Mouse (Mus musculus) CD4-positive, CD25-positive, alpha-beta regulatory T cell, adult 4 months (primary cell): Measurements from ENCODE around the gene Gm7247. TPM values are rescaled to one million over a fixed set of nuclear protein-coding genes. Genes with fewer than 3 reads are reported as not detected.
"Not testable (repeated sequence)": the region's sequence is repeated elsewhere in the genome, so short reads cannot be mapped to it uniquely, and the experiment has no call there.

Source experiments
- ATAC-seq: one replicate; pipeline ENCODE4 v1.8.0; 2017
- polyA plus RNA-seq, 2 experiments: library from polyadenylated mRNA; unstranded; fragments of 100-300 nt; shearing (Covaris generic); gene quantifications; one replicate each; pipeline ENCODE4 v1.2.1; 2017

The Gm7247 gene
- polyA plus RNA-seq, 2 experiments from 2014 or later = not detected

DNA sequence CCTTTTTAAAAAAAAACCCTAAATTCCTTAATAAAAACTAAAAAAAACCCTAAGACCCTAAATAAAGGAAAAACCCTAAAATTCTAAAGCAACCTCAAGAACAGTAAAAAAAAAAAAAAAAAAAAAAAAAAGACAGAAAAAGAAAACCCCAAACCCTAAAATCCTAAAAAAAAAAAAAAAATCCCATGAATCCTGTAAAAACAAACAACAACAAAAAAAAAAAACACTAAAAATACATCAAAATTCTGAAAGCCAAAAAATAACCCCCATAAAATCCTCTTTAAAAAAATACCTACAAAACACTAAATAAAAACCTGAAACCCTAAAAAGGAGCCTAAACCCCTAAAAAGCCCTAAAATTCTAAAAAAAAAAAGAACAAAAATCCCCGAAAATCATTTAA lies 135.4 kb downstream of the Gm7247 start:
- ATAC-seq = no peak

DNA sequence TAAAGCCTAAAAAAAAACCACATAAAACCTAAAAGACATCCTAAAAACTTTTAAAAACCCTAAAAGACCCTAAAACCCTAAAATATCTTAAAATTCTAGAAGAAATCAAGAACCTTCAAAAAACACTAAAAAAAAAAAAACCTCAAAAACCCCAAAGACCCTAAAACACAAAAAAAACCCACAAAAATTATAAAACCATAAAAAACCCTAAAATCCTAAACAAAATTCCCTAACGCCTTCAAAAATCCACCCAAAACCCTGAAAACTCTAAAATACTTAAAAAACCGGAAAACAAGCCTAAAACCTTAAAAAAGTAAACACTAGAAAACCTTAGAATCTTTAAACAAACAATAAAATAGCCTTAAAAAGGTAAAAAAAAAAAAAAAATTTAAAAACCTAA lies 136.4 kb downstream of the Gm7247 start:
- ATAC-seq = no peak

DNA sequence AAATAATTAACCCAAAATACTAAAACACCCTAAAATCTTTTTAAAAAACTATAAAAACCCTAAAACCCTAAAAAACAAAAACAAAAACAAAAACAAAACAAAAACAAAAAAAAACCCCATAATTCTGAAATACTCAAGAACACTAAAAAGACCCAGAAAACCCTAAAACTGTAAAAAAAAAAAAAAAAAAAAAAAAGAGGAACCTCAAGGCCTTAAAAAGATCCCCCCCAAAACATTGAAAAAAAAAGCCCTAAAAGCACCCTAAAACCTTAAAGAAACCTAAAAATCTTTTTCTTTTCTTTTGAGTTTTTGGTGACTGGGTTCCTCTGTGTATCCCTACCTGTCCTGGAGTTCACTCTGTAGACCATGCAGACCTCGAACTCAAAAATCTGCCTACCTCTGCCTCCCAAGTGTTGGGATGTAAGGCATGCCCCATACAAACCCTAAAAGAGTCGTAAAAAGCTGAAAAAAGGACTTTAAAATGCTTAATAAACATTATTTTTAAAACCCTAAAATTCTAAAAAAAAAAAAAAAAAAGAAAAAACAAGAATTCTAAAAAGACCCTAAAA lies 138.2 kb downstream of the Gm7247 start:
- ATAC-seq = no peak

DNA sequence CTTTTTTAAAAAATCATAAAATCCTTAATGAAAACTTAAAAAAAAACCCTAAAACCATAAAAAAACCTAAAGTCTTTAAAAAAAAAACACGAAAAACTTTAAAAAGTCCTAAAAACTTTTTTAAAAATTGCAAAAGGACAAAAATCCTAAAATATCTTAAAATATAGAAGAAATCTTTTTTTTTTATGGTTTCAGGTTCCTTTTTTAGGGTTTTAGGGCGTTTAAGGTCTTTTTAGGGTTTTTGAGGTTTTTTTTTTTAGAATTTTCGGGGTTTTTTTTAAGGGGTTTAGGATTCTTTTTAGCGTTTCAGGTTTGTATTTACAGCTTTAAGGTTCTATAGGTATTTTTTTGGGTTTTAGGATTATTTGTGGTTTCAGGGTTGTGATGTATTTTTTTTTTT lies 138.9 kb downstream of the Gm7247 start:
- ATAC-seq = no peak

DNA sequence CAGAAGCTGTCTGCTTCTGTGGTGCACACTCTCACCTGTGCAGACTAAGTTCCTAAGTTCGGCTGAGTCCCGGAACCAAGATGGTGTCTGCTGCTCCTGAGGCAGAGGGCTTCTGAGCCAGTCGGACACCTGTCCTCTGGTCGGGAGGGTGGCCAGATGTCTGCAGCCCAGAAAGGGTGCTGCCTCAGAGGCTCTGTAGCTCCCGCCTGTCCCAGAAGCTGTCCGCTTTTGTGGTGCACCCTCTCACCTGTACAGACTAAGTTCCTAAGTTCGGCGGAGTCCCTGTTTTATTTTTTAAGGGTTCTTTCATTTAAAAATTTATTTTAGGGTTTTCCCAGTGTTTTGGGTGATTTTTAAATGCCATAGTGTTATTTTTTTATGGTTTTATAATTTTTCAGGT lies 145.9 kb downstream of the Gm7247 start:
- ATAC-seq = no peak

DNA sequence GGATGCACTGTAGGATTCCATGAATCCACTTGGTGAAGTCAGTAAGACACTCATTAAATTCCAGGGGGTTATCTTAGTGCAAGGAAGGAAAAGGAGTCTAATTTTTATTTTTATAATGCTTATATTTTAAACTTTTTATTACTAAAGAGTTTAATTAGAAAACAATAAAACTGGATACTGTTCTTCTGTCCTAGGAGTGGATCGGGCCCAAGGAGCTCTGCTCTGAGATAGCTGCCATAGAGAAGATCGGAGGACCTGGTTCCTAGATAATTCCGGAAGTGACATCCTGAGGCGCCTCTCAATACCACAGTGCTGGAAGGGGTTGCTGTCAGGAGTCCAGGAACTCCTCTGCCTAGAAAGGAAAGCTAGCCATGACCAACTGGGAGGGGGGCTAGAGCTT lies 190.9 kb downstream of the Gm7247 start, which contains the start of gene Gm5622:
TSS of gene Gm5622 (plus strand) at position 301 of the 400 bp plus-strand sequence.
- no peak for ATAC-seq

DNA sequence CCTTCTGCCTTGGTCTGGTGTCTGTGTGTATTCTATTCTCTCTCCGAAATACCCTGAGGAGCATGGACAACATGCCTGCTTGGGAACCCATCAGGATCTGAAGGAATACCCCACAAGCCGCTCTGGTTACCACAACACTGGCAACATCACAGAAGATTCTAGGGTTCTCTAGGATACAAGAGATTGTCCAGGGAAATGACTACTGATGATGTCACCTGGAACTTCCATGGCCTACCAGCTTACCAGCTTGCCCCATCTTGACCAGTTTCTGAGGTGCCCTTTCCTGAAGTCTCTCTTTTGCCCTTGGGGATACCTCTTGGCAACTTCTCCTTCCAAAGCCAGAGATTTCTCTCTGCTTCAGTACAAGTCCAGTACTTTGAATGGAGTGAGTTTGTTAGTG lies 212.4 kb downstream of the Gm7247 start, which contains the start of gene Gm17175:
TSS of gene Gm17175 (minus strand) at position 101 of the 400 bp plus-strand sequence.
- not testable (repeated sequence) for ATAC-seq

DNA sequence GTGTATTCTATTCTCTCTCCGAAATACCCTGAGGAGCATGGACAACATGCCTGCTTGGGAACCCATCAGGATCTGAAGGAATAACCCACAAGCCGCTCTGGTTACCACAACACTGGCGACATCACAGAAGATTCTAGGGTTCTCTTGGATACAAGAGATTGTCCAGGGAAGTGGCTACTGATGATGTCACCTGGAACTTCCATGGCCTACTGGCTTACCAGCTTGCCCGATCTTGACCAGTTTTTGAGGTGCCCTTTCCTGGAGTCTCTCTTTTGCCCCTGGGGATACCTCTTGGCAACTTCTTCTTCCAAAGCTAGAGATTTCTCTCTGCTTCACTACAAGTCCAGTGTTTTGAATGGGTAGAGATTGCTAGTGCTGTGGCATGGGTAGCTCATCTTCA lies 230.5 kb downstream of the Gm7247 start, which contains the start of gene Gm17174:
TSS of gene Gm17174 (minus strand) at position 101 of the 400 bp plus-strand sequence.
- ATAC-seq = not testable (repeated sequence)

DNA sequence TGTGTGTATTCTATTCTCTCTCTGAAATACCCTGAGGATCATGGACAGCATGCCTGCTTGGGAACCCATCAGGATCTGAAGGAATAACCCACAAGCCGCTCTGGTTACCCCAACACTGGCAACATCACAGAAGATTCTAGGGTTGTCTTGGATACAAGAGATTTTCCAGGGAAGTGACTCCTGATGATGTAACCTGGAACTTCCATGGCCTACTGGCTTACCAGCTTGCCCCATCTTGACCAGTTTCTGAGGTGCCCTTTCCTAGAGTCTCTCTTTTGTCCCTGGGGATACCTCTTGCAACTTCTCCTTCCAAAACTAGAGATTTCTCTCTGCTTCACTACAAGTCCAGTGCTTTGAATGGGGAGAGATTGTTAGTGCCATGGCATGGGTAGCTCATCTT lies 249.7 kb downstream of the Gm7247 start, which contains the start of gene Gm17078:
TSS of gene Gm17078 (minus strand) at position 101 of the 400 bp plus-strand sequence.
- ATAC-seq = no peak

Other genes with a start within 250 kb of the Gm7247 start
- gene Eddm3b, start 247.3 kb upstream of the Gm7247 start, polyA plus RNA-seq = not detected
- 1 to 10 TPM; 1.6 to 5.9 TPM for gene Rnase6, start 237.8 kb upstream of the Gm7247 start, polyA plus RNA-seq
- gene Rnase1, start 215.0 kb upstream of the Gm7247 start, polyA plus RNA-seq = not detected
- not detected for gene Rnase2b, start 199.5 kb upstream of the Gm7247 start, polyA plus RNA-seq
- not detected for gene Ang2, start 162.6 kb upstream of the Gm7247 start, polyA plus RNA-seq
- gene Ear14, start 158.4 kb upstream of the Gm7247 start, polyA plus RNA-seq = not detected
- gene Rnase2a, start 105.6 kb upstream of the Gm7247 start, polyA plus RNA-seq = not detected
- not detected for gene Vmn2r88, start 49.1 kb downstream of the Gm7247 start, polyA plus RNA-seq
- under 1 TPM in 1 of 2 experiments, not detected in 1; 0.05 TPM for gene Vmn2r89, start 90.1 kb downstream of the Gm7247 start, polyA plus RNA-seq
- gene Gm5622, start 191.0 kb downstream of the Gm7247 start, polyA plus RNA-seq = not detected
- not detected for gene Gm17175, start 212.3 kb downstream of the Gm7247 start, polyA plus RNA-seq
- not detected for gene Gm17174, start 230.4 kb downstream of the Gm7247 start, polyA plus RNA-seq
- not detected for gene Gm17078, start 249.6 kb downstream of the Gm7247 start, polyA plus RNA-seq